Mouse (Mus musculus) megakaryocyte, embryonic 14.5 days (primary cell): Measurements from ENCODE around the gene Upk1b. TPM values are rescaled to one million over a fixed set of nuclear protein-coding genes. Genes with fewer than 3 reads are reported as not detected.

ENCODE experiments used
- H3K27me3 ChIP-seq: replicated peaks from 2 replicates; pipeline ENCODE3; 2012; ENCODE audit warnings: inconsistent platforms
- H3K36me3 ChIP-seq: replicated peaks from 2 replicates; pipeline ENCODE3; 2012; ENCODE audit warnings: low read length, inconsistent platforms, mixed read lengths
- H3K4me1 ChIP-seq: 2 replicates; pipeline ENCODE4 v1.6.1; 2012; ENCODE audit warnings: inconsistent platforms
- H3K4me3 ChIP-seq: replicated peaks from 2 replicates; pipeline ENCODE3; 2012; ENCODE audit warnings: moderate library complexity, mild to moderate bottlenecking, inconsistent platforms
- H3K9me3 ChIP-seq: 2 replicates; pipeline ENCODE4 v1.6.1; 2012; ENCODE audit warnings: inconsistent platforms
- FLI1 ChIP-seq: IDR thresholded peaks from 2 replicates; pipeline ENCODE4 v1.6.1; 2012; ENCODE audit warnings: low read length, inconsistent platforms, mixed read lengths
- GATA1 ChIP-seq: IDR thresholded peaks from 3 replicates; pipeline ENCODE4 v1.6.1; 2012; ENCODE audit warnings: mixed read lengths, low read length, inconsistent platforms, borderline replicate concordance
- polyA plus RNA-seq: library from polyadenylated mRNA; stranded (reverse); fragments of >175 nt; gene quantifications from 2 replicates; pipeline ENCODE4 v1.2.3, GENCODE M21; 2012; ENCODE audit warnings: low replicate concordance; ENCODE audit not compliant: insufficient read depth

Gene Upk1b
- polyA plus RNA-seq, 1 experiment: not detected

DNA sequence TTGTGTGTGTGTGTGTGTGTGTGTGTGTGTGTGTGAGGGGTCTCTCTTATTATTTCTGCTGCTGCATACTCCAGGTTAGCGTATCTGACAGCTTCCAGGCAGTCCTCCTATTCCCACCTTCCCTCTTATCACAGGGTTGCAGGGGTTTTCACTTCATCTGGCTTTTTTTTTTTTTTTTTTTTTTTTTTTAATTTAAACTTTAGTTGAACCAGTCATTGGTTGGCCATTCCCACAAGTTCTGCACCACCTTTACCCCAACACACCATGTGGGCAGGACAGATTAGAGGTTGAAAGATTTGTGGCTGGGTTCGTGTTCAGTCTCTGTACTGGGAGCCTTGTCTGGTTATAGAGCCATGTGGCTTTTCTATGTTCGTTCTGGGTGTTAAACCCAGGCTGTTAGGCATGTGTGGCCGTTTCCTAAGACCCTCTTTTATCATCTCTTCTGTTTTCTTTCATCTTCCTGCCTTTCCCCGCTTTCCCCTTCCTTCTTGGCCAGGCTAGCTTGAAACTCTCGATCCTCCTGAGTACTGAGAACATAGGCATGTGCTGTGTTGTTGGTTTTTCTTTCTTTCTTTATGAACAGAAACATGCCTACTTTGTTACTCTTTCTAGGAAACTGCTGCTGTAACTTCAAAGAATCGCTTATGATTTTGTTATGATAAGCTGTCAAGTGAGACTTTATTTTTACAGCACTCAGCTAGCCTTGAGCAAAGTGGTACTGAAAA, 44.5 kb downstream of the Upk1b start:
- TF ChIP-seq GATA1 (no peak), FLI1 (no peak)
- no peaks in the 10 kb centered on the region; the same call in 1 of the 2 replicates for H3K9me3 ChIP-seq
- H3K27me3 ChIP-seq: peaks cover 19% of the 10 kb centered on the region
- no peaks in the 10 kb centered on the region for H3K36me3 ChIP-seq
- H3K4me3 ChIP-seq: peak overlapping the region; percentile 71
- peaks cover 27% of the 10 kb centered on the region for H3K4me1 ChIP-seq

- TF ChIP-seq FLI1: no peak
- H3K27me3 ChIP-seq: peaks cover 20% of the 10 kb centered on the region
These were observed 46.5 kb downstream of the Upk1b start for GRCm38 (mm10) chr16:38753631-38754030.

DNA sequence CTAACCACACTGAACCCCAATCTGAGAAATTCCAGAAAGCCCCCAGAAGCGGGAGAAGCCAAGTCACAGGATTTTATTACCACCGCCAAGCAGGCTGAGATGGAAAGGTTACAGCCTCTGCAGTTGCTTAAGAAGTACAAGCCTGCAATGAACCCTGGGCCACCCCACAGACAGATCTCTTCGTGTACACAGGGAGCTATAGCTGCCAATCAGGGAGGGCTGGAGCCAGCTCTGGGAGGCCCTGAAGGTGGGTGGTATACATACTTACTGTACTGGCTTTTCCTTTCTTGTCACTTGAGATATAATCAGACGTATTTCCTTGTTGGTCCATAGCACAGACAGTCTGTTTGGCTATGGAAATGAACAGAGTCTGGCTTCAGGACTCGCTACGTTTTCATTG, 49.3 kb downstream of the Upk1b start:
- peaks cover 5% of the 10 kb centered on the region for H3K4me1 ChIP-seq
- no peak overlapping the region for H3K4me3 ChIP-seq
- H3K27me3 ChIP-seq: peaks cover 28% of the 10 kb centered on the region
- H3K36me3 ChIP-seq: no peaks in the 10 kb centered on the region
- no peak for TF ChIP-seq GATA1
- TF ChIP-seq FLI1: no peak
- no peaks in the 10 kb centered on the region for H3K9me3 ChIP-seq

More at GRCm38 (mm10) chr16:38753631-38754030, 46.5 kb downstream of the Upk1b start:
- H3K9me3 ChIP-seq: no peaks in the 10 kb centered on the region; the same call in 1 of the 2 replicates
- no peaks in the 10 kb centered on the region for H3K36me3 ChIP-seq
- no peak overlapping the region for H3K4me3 ChIP-seq
- H3K4me1 ChIP-seq: peaks cover 24% of the 10 kb centered on the region

DNA sequence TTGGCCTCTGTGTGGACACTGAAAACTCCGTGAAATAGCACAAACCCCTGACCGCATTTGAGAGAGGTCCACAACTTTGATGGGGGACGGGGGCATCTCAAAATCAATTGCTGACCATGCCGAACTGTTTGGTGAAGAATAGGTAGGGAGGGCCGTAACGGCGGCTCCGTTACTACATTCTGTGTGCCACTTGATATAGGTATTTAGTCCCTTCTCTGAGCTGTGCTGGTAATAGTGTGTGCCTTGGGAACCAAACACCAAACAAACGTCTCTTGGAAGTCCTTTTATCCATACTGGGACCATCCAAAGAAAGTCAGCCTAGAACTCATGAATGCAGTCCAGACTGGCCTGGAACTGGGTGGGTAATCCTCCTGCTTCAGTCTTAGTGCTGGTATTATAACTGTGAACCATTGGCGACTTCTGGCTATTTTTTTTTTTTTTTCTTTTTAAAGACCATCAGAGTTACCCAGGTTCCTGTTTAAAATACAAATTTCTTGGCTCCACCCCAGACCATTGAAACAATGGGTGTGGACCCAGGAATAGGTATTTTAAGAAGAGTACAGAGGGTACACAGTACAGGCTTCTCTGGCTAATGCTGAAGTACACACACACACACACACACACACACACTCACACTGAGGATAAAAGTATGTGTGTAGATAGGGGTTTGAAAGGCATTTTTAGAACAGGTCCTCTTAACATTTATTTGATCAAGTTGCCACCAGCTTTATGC, 56.0 kb downstream of the Upk1b start:
- Histone ChIP-seq H3K4me3 (no peak overlapping the region), H3K27me3 (peaks cover 52% of the 10 kb centered on the region), H3K4me1 (peaks cover 11% of the 10 kb centered on the region), H3K36me3 (no peaks in the 10 kb centered on the region), H3K9me3 (no peaks in the 10 kb centered on the region)
- TF ChIP-seq FLI1: no peak
- no peak for TF ChIP-seq GATA1

DNA sequence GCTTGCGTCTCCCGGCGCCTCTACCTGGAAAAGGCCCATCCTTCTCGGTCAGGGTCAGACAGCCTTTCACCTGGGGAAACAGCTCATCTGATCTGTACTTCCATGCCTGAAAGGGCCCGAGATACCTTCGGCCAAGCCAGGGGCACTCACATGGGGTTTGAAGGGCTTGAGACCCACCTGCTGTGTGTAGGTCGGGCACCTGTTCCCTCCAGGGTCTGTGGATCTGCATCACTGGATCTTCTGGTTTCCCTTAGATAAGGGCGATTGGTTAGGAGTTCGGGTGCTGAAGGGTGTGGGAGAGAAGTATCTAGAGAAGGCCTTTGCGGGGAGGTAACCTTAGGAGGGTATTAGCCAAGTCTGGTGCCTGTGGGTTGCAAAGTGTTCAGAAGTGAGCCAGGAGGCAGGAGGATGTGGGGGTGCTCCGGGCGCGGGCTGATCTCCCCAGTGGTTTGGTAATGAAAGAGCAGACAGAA, 57.4 kb downstream of the Upk1b start:
- no peak for TF ChIP-seq FLI1
- TF ChIP-seq GATA1: no peak
- no peaks in the 10 kb centered on the region for H3K9me3 ChIP-seq
- peaks cover 11% of the 10 kb centered on the region for H3K4me1 ChIP-seq
- no peaks in the 10 kb centered on the region for H3K36me3 ChIP-seq
- peak overlapping the region; percentile 90 for H3K4me3 ChIP-seq
- peaks cover 48% of the 10 kb centered on the region for H3K27me3 ChIP-seq

GRCm38 (mm10) chr16:38742113-38742658, 57.9 kb downstream of the Upk1b start, which contains the start of gene B4galt4:
Gene B4galt4, plus strand, starts transcription at chr16:38742264.
- peaks cover 46% of the 10 kb centered on the region for H3K27me3 ChIP-seq
- no peaks in the 10 kb centered on the region for H3K36me3 ChIP-seq
- TF ChIP-seq FLI1: no peak
- TF ChIP-seq GATA1: no peak
- no peaks in the 10 kb centered on the region for H3K9me3 ChIP-seq
- H3K4me3 ChIP-seq: peak within 1 kb of the TSS; percentile 90
- peaks cover 11% of the 10 kb centered on the region for H3K4me1 ChIP-seq

- H3K36me3 ChIP-seq: no peaks in the 10 kb centered on the region
- no peak for TF ChIP-seq GATA1
- TF ChIP-seq FLI1: no peak
- no peak overlapping the region for H3K4me3 ChIP-seq
- peaks cover 46% of the 10 kb centered on the region for H3K27me3 ChIP-seq
- peaks cover 11% of the 10 kb centered on the region for H3K4me1 ChIP-seq
- H3K9me3 ChIP-seq: no peaks in the 10 kb centered on the region
These were observed 58.8 kb downstream of the Upk1b start for GRCm38 (mm10) chr16:38741204-38741903.

- H3K4me3 ChIP-seq: peak overlapping the region; percentile 83
- TF ChIP-seq FLI1: no peak
- TF ChIP-seq GATA1: no peak
- H3K9me3 ChIP-seq: no peaks in the 10 kb centered on the region
- no peaks in the 10 kb centered on the region for H3K36me3 ChIP-seq
- H3K27me3 ChIP-seq: peaks cover 19% of the 10 kb centered on the region
- H3K4me1 ChIP-seq: peaks cover 22% of the 10 kb centered on the region
These were observed 69.2 kb downstream of the Upk1b start for GRCm38 (mm10) chr16:38730921-38731320.

DNA sequence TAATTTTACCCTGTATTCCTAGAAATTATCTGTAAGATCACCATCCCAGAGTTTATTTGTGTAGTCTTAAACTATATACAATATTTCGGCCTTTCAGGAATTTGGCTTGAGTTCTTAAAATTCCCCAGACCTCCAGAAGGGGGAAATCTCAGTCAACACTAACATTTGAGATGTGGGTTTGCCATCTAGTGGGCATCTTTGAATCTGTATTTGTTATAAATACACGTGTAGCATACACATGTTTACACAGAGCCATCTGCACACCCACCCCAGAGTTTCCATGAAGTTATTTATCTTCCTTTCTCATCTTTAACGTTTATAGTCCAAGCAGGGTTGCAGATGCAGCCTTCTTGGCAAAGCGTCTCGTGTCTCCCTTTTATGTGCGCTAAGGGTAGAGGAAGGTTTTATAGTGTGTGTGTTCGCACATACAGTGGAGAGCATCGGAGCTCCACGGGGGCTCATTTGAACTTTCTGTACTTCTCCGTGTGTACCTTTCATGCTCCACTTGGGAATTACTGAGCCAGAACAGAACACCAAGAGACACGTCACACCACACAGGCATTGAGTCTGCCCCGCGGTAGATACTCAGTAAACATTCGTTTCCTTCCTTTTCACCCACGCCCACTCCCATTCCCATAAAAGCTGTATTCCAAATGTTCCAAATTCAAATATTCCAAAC, 70.4 kb downstream of the Upk1b start:
- Histone ChIP-seq H3K36me3 (no peaks in the 10 kb centered on the region), H3K27me3 (peaks cover 21% of the 10 kb centered on the region), H3K9me3 (no peaks in the 10 kb centered on the region), H3K4me1 (peaks cover 22% of the 10 kb centered on the region), H3K4me3 (no peak overlapping the region)
- TF ChIP-seq FLI1 (no peak), GATA1 (no peak)
